Mouse (Mus musculus) heart, embryonic 16.5 days (tissue): ENCODE measurements around the gene Tmem8. TPM values are rescaled to one million over a fixed set of nuclear protein-coding genes. Genes with fewer than 3 reads are reported as not detected.
A peak's percentile ranks its signal among the peaks of the same experiment; 100 is the strongest.
"Not testable (repeated sequence)": the region's sequence is repeated elsewhere in the genome, so short reads cannot be mapped to it uniquely, and the experiment has no call there.

Experiments used
- ATAC-seq: fragments of 200-750 bp; cut with Nextera tagmentation; replicated peaks from 2 replicates; pipeline ENCODE4 v1.8.0; 2017; ENCODE audit warnings: moderate number of reproducible peaks; ENCODE audit not compliant: insufficient read depth, low FRiP score; ENCODE audit errors: extremely low read depth
- H3K27ac ChIP-seq: fragments of 300-500 bp; sonication (generic); 2 replicates; pipeline ENCODE4 v1.5.1; 2014; ENCODE audit warnings: mild to moderate bottlenecking, low read length, control low read depth, moderate library complexity
- H3K27me3 ChIP-seq: fragments of 300-500 bp; sonication (generic); 2 replicates; pipeline ENCODE4 v1.6.1; 2014; ENCODE audit warnings: low read length, mixed read lengths; ENCODE audit not compliant: control insufficient read depth, insufficient read depth
- H3K36me3 ChIP-seq: fragments of 300-500 bp; sonication (generic); 2 replicates; pipeline ENCODE4 v1.6.1; 2014; ENCODE audit not compliant: control insufficient read depth, insufficient read depth
- H3K4me1 ChIP-seq: fragments of 300-500 bp; sonication (generic); 2 replicates; pipeline ENCODE4 v1.6.1; 2014; ENCODE audit warnings: low read length, mixed read lengths; ENCODE audit not compliant: control insufficient read depth, insufficient read depth
- H3K4me2 ChIP-seq: fragments of 300-500 bp; sonication (generic); 2 replicates; pipeline ENCODE4 v1.6.1; 2014; ENCODE audit warnings: low read depth, mild to moderate bottlenecking, control low read depth, low read length
- H3K4me3 ChIP-seq: fragments of 300-500 bp; sonication (generic); 2 replicates; pipeline ENCODE4 v1.5.1; 2014; ENCODE audit warnings: mild to moderate bottlenecking, control low read depth, low read length
- H3K9ac ChIP-seq: fragments of 300-500 bp; sonication (generic); 2 replicates; pipeline ENCODE4 v1.6.1; 2014; ENCODE audit warnings: low read length, control low read depth
- H3K9me3 ChIP-seq: fragments of 300-500 bp; sonication (generic); replicated peaks from 2 replicates; pipeline ENCODE4 v1.6.1; 2016; ENCODE audit warnings: low read length; ENCODE audit not compliant: control insufficient read depth
- WGBS: fragments of 180-500 bp; shearing (Covaris S2); extraction: QIAGEN DNeasy Blood & Tissue Kit; methylation state at CpG from one replicate; pipeline ENCODE4 v1.1.7; 2014; 5-methylcytosine and 5-hydroxymethylcytosine counted together
- polyA plus RNA-seq: library from polyadenylated mRNA; unstranded; fragments of >200 nt; fragmentation: Nextera tagmentation; extraction: Ambion mirVana; gene quantifications from 2 replicates; pipeline ENCODE4 v1.2.1, GENCODE M21; 2015

Tmem8 gene
- polyA plus RNA-seq, 1 experiment from 2014 or later, result 0.87 TPM

GRCm38 (mm10) chr17:26105619-26106018, 7.5 kb upstream of the Tmem8 start:
- WGBS, result 43% methylated on average over 4 of the region's 4 CpGs
- no peak for ATAC-seq
- no peak overlapping the region for H3K9ac ChIP-seq
- H3K4me1 ChIP-seq, result no peaks in the 10 kb centered on the region
- peaks cover 5% of the 10 kb centered on the region for H3K27me3 ChIP-seq
- no peak overlapping the region for H3K27ac ChIP-seq
- H3K4me3 ChIP-seq, result no peak overlapping the region
- no peaks in the 10 kb centered on the region for H3K36me3 ChIP-seq
- H3K9me3 ChIP-seq, result no peaks in the 10 kb centered on the region
- H3K4me2 ChIP-seq, result no peak overlapping the region

- H3K9ac ChIP-seq, result no peak overlapping the region
- no peak overlapping the region for H3K4me2 ChIP-seq
- H3K9me3 ChIP-seq, result no peaks in the 10 kb centered on the region
- H3K4me1 ChIP-seq, result peaks cover 7% of the 10 kb centered on the region; the same call in 1 of the 2 replicates
- 38% methylated on average over 4 of the region's 4 CpGs for WGBS
- no peak overlapping the region for H3K4me3 ChIP-seq
- no peaks in the 10 kb centered on the region for H3K36me3 ChIP-seq
- peaks cover 43% of the 10 kb centered on the region for H3K27me3 ChIP-seq
- H3K27ac ChIP-seq, result no peak overlapping the region
- no peak for ATAC-seq
Observed at GRCm38 (mm10) chr17:26110156-26110555, 2.9 kb upstream of the Tmem8 start.

- ATAC-seq, result no peak
- H3K9ac ChIP-seq, result no peak overlapping the region
- no peak overlapping the region for H3K4me3 ChIP-seq
- H3K36me3 ChIP-seq, result no peaks in the 10 kb centered on the region
- peaks cover 51% of the 10 kb centered on the region for H3K27me3 ChIP-seq
- peaks cover 7% of the 10 kb centered on the region; the same call in 1 of the 2 replicates for H3K4me1 ChIP-seq
- WGBS, result 6% methylated on average over 4 of the region's 4 CpGs
- no peak overlapping the region for H3K4me2 ChIP-seq
- no peak overlapping the region for H3K27ac ChIP-seq
- H3K9me3 ChIP-seq, result no peaks in the 10 kb centered on the region
Observed at GRCm38 (mm10) chr17:26111024-26111423, 2.1 kb upstream of the Tmem8 start.

GRCm38 (mm10) chr17:26111722-26112121, 1.4 kb upstream of the Tmem8 start:
- H3K4me1 ChIP-seq, result peaks cover 7% of the 10 kb centered on the region; the same call in 1 of the 2 replicates
- H3K27ac ChIP-seq, result no peak overlapping the region
- no peaks in the 10 kb centered on the region for H3K36me3 ChIP-seq
- no peak overlapping the region for H3K4me3 ChIP-seq
- WGBS, result 27% methylated on average over 4 of the region's 4 CpGs
- H3K9me3 ChIP-seq, result no peaks in the 10 kb centered on the region
- H3K4me2 ChIP-seq, result no peak overlapping the region
- H3K9ac ChIP-seq, result no peak overlapping the region
- H3K27me3 ChIP-seq, result peaks cover 58% of the 10 kb centered on the region
- no peak for ATAC-seq

GRCm38 (mm10) chr17:26112751-26113150, 348 bp upstream of the Tmem8 start:
- peaks cover 68% of the 10 kb centered on the region for H3K27me3 ChIP-seq
- no peaks in the 10 kb centered on the region for H3K9me3 ChIP-seq
- peaks cover 7% of the 10 kb centered on the region; the same call in 1 of the 2 replicates for H3K4me1 ChIP-seq
- peak overlapping the region; percentile 86 for H3K4me2 ChIP-seq
- 20% methylated on average over 14 of the region's 14 CpGs for WGBS
- no peak for ATAC-seq
- peak overlapping the region; percentile 72 for H3K4me3 ChIP-seq
- H3K36me3 ChIP-seq, result no peaks in the 10 kb centered on the region
- no peak overlapping the region for H3K27ac ChIP-seq
- peak overlapping the region; percentile 75 for H3K9ac ChIP-seq

GRCm38 (mm10) chr17:26114061-26114460, 962 bp downstream of the Tmem8 start:
- Histone ChIP-seq H3K9ac (no peak overlapping the region), H3K27ac (no peak overlapping the region), H3K4me3 (peak overlapping the region; percentile 72), H3K4me1 (peaks cover 7% of the 10 kb centered on the region; the same call in 1 of the 2 replicates), H3K4me2 (peak overlapping the region; percentile 86), H3K9me3 (no peaks in the 10 kb centered on the region), H3K36me3 (no peaks in the 10 kb centered on the region), H3K27me3 (peaks cover 73% of the 10 kb centered on the region)
- no peak for ATAC-seq
- 13% methylated on average over 8 of the region's 8 CpGs for WGBS

- not testable (repeated sequence) for H3K27ac ChIP-seq, H3K36me3 ChIP-seq, H3K4me3 ChIP-seq, H3K9ac ChIP-seq, ATAC-seq, H3K4me1 ChIP-seq, H3K9me3 ChIP-seq, H3K4me2 ChIP-seq
- H3K27me3 ChIP-seq, result peaks cover 73% of the 10 kb centered on the region
- WGBS, result 62% methylated on average over 7 of the region's 7 CpGs
Observed at GRCm38 (mm10) chr17:26114461-26114860, 1.4 kb downstream of the Tmem8 start.

GRCm38 (mm10) chr17:26115205-26115898, 2.3 kb downstream of the Tmem8 start:
- no peak for ATAC-seq
- Histone ChIP-seq H3K9ac (no peak overlapping the region), H3K4me1 (peaks cover 10% of the 10 kb centered on the region; the same call in 1 of the 2 replicates), H3K27ac (no peak overlapping the region), H3K4me3 (no peak overlapping the region), H3K4me2 (no peak overlapping the region), H3K9me3 (no peaks in the 10 kb centered on the region), H3K27me3 (peaks cover 73% of the 10 kb centered on the region), H3K36me3 (no peaks in the 10 kb centered on the region)
- 71% methylated on average over 7 of the region's 7 CpGs for WGBS

GRCm38 (mm10) chr17:26115956-26116487, 2.9 kb downstream of the Tmem8 start:
- no peaks in the 10 kb centered on the region for H3K9me3 ChIP-seq
- H3K27ac ChIP-seq, result no peak overlapping the region
- peaks cover 10% of the 10 kb centered on the region; the same call in 1 of the 2 replicates for H3K4me1 ChIP-seq
- ATAC-seq, result no peak
- no peaks in the 10 kb centered on the region for H3K36me3 ChIP-seq
- no peak overlapping the region for H3K9ac ChIP-seq
- H3K4me3 ChIP-seq, result no peak overlapping the region
- WGBS, result no CpG with 5 or more reads among the region's 3 CpGs
- no peak overlapping the region for H3K4me2 ChIP-seq
- H3K27me3 ChIP-seq, result peaks cover 68% of the 10 kb centered on the region
